Mouse (Mus musculus) midbrain, embryonic 11.5 days (tissue): Measurements from ENCODE around the gene Uspl1. TPM values are rescaled to one million over a fixed set of nuclear protein-coding genes. Genes with fewer than 3 reads are reported as not detected.

Source experiments
- ATAC-seq: fragments of 200-750 bp; cut with Nextera tagmentation; 2 replicates; pipeline ENCODE4 v1.8.0; 2017; ENCODE audit warnings: moderate TSS enrichment, moderate library complexity; ENCODE audit not compliant: low FRiP score
- DNase-seq: peaks from one replicate; pipeline ENCODE4 v3.0.0; 2015; ENCODE audit warnings: low spot score; ENCODE audit errors: missing footprints
- H3K27ac ChIP-seq: fragments of 300-500 bp; sonication (generic); 2 replicates; pipeline ENCODE4 v1.5.1; 2014; ENCODE audit warnings: low read depth, low read length
- H3K27me3 ChIP-seq: fragments of 300-500 bp; sonication (generic); 2 replicates; pipeline ENCODE4 v1.6.1; 2014; ENCODE audit warnings: mild to moderate bottlenecking, low read length, moderate library complexity, mixed read lengths; ENCODE audit not compliant: control insufficient read depth, insufficient read depth
- H3K36me3 ChIP-seq: fragments of 300-500 bp; sonication (generic); 2 replicates; pipeline ENCODE4 v1.6.1; 2014; ENCODE audit warnings: mild to moderate bottlenecking, low read length, moderate library complexity, mixed read lengths; ENCODE audit not compliant: control insufficient read depth, insufficient read depth
- H3K4me1 ChIP-seq: fragments of 300-500 bp; sonication (generic); 2 replicates; pipeline ENCODE4 v1.6.1; 2014; ENCODE audit warnings: low read length; ENCODE audit not compliant: control insufficient read depth, insufficient read depth
- H3K4me2 ChIP-seq: fragments of 300-500 bp; sonication (generic); 2 replicates; pipeline ENCODE4 v1.6.1; 2014; ENCODE audit warnings: mild to moderate bottlenecking, moderate library complexity
- H3K4me3 ChIP-seq: fragments of 300-500 bp; sonication (generic); 2 replicates; pipeline ENCODE4 v1.5.1; 2014; ENCODE audit warnings: low read depth, low read length
- H3K9ac ChIP-seq: fragments of 300-500 bp; sonication (generic); 2 replicates; pipeline ENCODE4 v1.6.1; 2014; ENCODE audit warnings: low read length
- H3K9me3 ChIP-seq: fragments of 300-500 bp; sonication (generic); 2 replicates; pipeline ENCODE4 v1.6.1; 2016; ENCODE audit warnings: low read length; ENCODE audit not compliant: control insufficient read depth
- WGBS: fragments of 180-500 bp; shearing (Covaris S2); extraction: QIAGEN DNeasy Blood & Tissue Kit; methylation state at CpG from one replicate; pipeline ENCODE4 v1.1.7; 2014; 5-methylcytosine and 5-hydroxymethylcytosine counted together
- polyA plus RNA-seq: library from polyadenylated mRNA; unstranded; fragments of >200 nt; fragmentation: Nextera tagmentation; extraction: Ambion mirVana; gene quantifications from 2 replicates; pipeline ENCODE4 v1.2.1, GENCODE M21; 2014

Gene Uspl1
- polyA plus RNA-seq, 1 experiment from 2014 or later: 81.3 TPM

- Histone ChIP-seq H3K9ac (no peak overlapping the region), H3K27me3 (no peaks in the 10 kb centered on the region), H3K4me2 (no peak overlapping the region), H3K4me3 (no peak overlapping the region), H3K4me1 (no peaks in the 10 kb centered on the region), H3K36me3 (no peaks in the 10 kb centered on the region), H3K27ac (no peak overlapping the region), H3K9me3 (no peaks in the 10 kb centered on the region)
- ATAC-seq (no peak), DNase-seq (no peak)
- 82% methylated on average over 3 of the region's 3 CpGs for WGBS
These were observed 68.2 kb downstream of the Uspl1 start for GRCm38 (mm10) chr5:149252303-149252702.

- Histone ChIP-seq H3K9ac (no peak overlapping the region), H3K27me3 (no peaks in the 10 kb centered on the region), H3K4me2 (no peak overlapping the region), H3K27ac (no peak overlapping the region), H3K36me3 (no peaks in the 10 kb centered on the region), H3K4me1 (peaks cover 3% of the 10 kb centered on the region; the same call in 1 of the 2 replicates), H3K4me3 (no peak overlapping the region), H3K9me3 (no peaks in the 10 kb centered on the region)
- DNase-seq (peak; percentile 12), ATAC-seq (no peak)
- WGBS: 70% methylated on average over 2 of the region's 2 CpGs
These were observed 69.3 kb downstream of the Uspl1 start for GRCm38 (mm10) chr5:149253491-149253890.

GRCm38 (mm10) chr5:149255522-149255921, 71.4 kb downstream of the Uspl1 start:
- Histone ChIP-seq H3K4me1 (peaks cover 6% of the 10 kb centered on the region; the same call in 1 of the 2 replicates), H3K9ac (no peak overlapping the region), H3K36me3 (no peaks in the 10 kb centered on the region), H3K27ac (no peak overlapping the region), H3K9me3 (no peaks in the 10 kb centered on the region), H3K4me3 (no peak overlapping the region), H3K27me3 (no peaks in the 10 kb centered on the region), H3K4me2 (no peak overlapping the region)
- WGBS: 91% methylated on average over 2 of the region's 2 CpGs
- no peak for ATAC-seq
- peak; percentile 72 for DNase-seq

- Histone ChIP-seq H3K4me3 (no peak overlapping the region), H3K4me1 (peaks cover 6% of the 10 kb centered on the region; the same call in 1 of the 2 replicates), H3K4me2 (no peak overlapping the region), H3K36me3 (no peaks in the 10 kb centered on the region), H3K9me3 (no peaks in the 10 kb centered on the region), H3K9ac (no peak overlapping the region; the same call in 1 of the 2 replicates), H3K27ac (peak overlapping the region; percentile 25; the same call in 1 of the 2 replicates), H3K27me3 (no peaks in the 10 kb centered on the region)
- peak; percentile 66 for ATAC-seq
- no peak for DNase-seq
- WGBS: 67% methylated on average over 14 of the region's 14 CpGs
These were observed 73.5 kb downstream of the Uspl1 start for GRCm38 (mm10) chr5:149257518-149258281.

- no peak overlapping the region for H3K4me3 ChIP-seq
- H3K4me1 ChIP-seq: peaks cover 6% of the 10 kb centered on the region; the same call in 1 of the 2 replicates
- DNase-seq (no peak), ATAC-seq (peak; percentile 38; the same call in 1 of the 2 replicates)
- no peaks in the 10 kb centered on the region for H3K27me3 ChIP-seq
- peak overlapping the region; percentile 11; the same call in 1 of the 2 replicates for H3K4me2 ChIP-seq
- no peaks in the 10 kb centered on the region for H3K36me3 ChIP-seq
- H3K9me3 ChIP-seq: no peaks in the 10 kb centered on the region
- peak overlapping the region; percentile 30 for H3K9ac ChIP-seq
- H3K27ac ChIP-seq: peak overlapping the region; percentile 44; the same call in 1 of the 2 replicates
- WGBS: 50% methylated on average over 16 of the region's 16 CpGs
These were observed 74.9 kb downstream of the Uspl1 start for GRCm38 (mm10) chr5:149259093-149259492.

- 77% methylated on average over 7 of the region's 7 CpGs for WGBS
- Histone ChIP-seq H3K27me3 (no peaks in the 10 kb centered on the region), H3K4me1 (peaks cover 6% of the 10 kb centered on the region; the same call in 1 of the 2 replicates), H3K4me2 (no peak overlapping the region), H3K9me3 (no peaks in the 10 kb centered on the region), H3K27ac (no peak overlapping the region), H3K4me3 (no peak overlapping the region), H3K9ac (no peak overlapping the region), H3K36me3 (no peaks in the 10 kb centered on the region)
- no peak for DNase-seq
- no peak for ATAC-seq
These were observed 77.3 kb downstream of the Uspl1 start for GRCm38 (mm10) chr5:149261449-149261848.

GRCm38 (mm10) chr5:149261866-149262265, 77.7 kb downstream of the Uspl1 start:
- 64% methylated on average over 6 of the region's 6 CpGs for WGBS

GRCm38 (mm10) chr5:149264405-149264804, 80.3 kb downstream of the Uspl1 start, which contains the start of gene Alox5ap:
Alox5ap (plus strand) TSS chr5:149264767.
- WGBS: 61% methylated on average over 4 of the region's 4 CpGs
- H3K4me2 ChIP-seq: no peak within 1 kb of the TSS
- no peak within 1 kb of the TSS for H3K27ac ChIP-seq
- H3K36me3 ChIP-seq: no peaks in the 10 kb centered on the region
- no peak for ATAC-seq
- H3K4me1 ChIP-seq: peaks cover under 1% of the 10 kb centered on the region; the same call in 1 of the 2 replicates
- DNase-seq: no peak
- no peaks in the 10 kb centered on the region for H3K27me3 ChIP-seq
- H3K4me3 ChIP-seq: no peak within 1 kb of the TSS
- H3K9ac ChIP-seq: no peak within 1 kb of the TSS
- no peaks in the 10 kb centered on the region for H3K9me3 ChIP-seq

More at GRCm38 (mm10) chr5:149261866-149262265, 77.7 kb downstream of the Uspl1 start:
- Histone ChIP-seq H3K36me3 (no peaks in the 10 kb centered on the region), H3K27ac (no peak overlapping the region), H3K4me1 (peaks cover 6% of the 10 kb centered on the region; the same call in 1 of the 2 replicates), H3K4me3 (no peak overlapping the region), H3K9ac (no peak overlapping the region), H3K4me2 (no peak overlapping the region), H3K27me3 (no peaks in the 10 kb centered on the region), H3K9me3 (no peaks in the 10 kb centered on the region)
- DNase-seq (no peak), ATAC-seq (no peak)

GRCm38 (mm10) chr5:149264878-149265279, 80.7 kb downstream of the Uspl1 start:
- no peak overlapping the region for H3K4me2 ChIP-seq
- no peak overlapping the region for H3K4me3 ChIP-seq
- H3K27ac ChIP-seq: no peak overlapping the region
- DNase-seq (no peak), ATAC-seq (no peak)
- no peaks in the 10 kb centered on the region for H3K36me3 ChIP-seq
- no peaks in the 10 kb centered on the region for H3K4me1 ChIP-seq
- no peaks in the 10 kb centered on the region for H3K27me3 ChIP-seq
- H3K9ac ChIP-seq: no peak overlapping the region
- WGBS: 59% methylated on average over 6 of the region's 6 CpGs
- no peaks in the 10 kb centered on the region for H3K9me3 ChIP-seq
